Mouse (Mus musculus): ENCODE data around the gene Ssbp4. TPM values are rescaled to one million over a fixed set of nuclear protein-coding genes. Genes with fewer than 3 reads are reported as not detected.
A peak's percentile ranks its signal among the peaks of the same experiment; 100 is the strongest.

Gene Ssbp4
- total RNA-seq, 2 experiments from 2014 or later: 13.0 to 30.6 TPM

DNA sequence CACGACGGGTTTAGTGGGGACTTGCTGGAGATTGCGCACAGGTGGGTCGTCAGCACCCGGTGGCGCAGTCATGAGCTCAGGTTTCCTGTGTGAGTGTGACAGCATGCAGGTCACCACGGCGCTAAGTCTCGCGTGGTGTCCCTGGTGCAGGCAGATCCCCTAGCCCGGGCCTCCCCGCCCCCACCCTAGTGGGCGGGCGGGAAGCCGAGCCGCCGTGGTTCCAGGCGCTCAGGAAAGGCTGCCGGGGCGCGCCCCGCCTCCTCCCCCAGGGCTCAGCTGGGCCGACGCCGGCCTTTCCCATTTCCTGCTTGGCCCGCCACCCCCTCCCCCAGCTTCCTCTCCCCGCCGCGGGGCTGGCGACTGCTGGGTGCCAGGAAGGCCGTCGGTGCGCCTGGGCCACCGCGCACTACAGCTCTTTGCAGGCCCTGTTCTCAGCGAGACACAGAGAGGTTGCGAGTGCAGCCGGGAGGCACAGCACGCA lies 736 bp upstream of the Ssbp4 start:
- no peak for ATAC-seq (replicated peaks; ENCODE audit: low FRiP score, poor library complexity, severe bottlenecking)

DNA sequence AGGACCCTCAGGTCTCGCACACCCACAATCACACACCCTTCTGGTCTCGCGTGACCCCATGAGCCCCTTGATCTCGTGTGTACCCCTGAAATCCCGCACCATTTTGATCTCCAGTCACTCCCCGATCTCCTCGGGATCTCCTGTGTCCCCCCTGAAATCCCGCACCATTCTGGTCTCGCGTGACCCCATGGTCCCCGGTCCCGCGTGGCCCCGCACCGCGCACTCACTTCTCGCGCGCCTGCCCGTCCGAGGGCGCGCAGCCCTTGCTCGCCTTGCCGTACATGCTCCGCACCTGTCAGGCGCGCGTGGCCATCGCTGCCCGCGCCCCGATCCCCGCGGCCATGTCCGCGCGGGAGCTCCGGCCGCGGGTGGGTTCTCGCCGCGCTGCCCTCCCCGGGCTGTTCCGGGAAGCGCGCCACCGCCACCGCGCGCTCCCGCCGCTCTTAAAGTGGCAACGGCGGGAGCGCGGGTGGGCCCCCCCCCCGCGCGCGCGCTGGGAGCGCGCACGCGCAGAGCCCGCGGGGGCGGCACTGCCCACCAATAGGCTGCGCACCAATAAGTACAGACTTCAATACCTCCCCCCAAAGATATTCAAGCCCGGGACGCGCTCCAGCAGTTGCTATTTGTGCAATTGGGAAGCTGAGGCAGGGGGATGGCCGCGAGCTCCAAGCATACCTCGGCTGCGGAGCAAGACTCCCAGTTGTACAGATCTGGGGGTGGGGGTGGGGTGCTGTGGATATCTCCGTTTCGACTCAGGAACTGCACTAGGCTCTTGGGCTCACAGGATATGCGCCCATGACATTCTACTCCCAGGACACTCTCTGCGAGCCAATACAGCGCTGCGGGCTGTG lies 549 bp downstream of the Ssbp4 start:
- ATAC-seq (replicated peaks; ENCODE audit: low FRiP score, poor library complexity, severe bottlenecking): no peak

DNA sequence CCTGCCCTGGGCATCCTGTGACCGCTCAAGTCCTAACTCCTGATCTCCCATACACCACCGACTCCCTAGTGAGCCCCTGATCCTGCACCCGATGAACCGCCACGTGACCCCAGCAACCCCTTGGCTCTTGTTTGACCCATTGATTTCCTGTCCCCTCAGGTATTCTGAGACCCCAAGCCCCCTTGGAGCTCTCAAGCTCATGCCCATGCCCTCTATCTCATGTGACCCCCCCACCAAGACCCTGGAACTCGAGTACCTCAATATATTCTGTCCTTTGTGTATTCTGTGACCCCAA lies 1.1 kb downstream of the Ssbp4 start:
- ATAC-seq (replicated peaks; ENCODE audit: low FRiP score, poor library complexity, severe bottlenecking): no peak

GRCm38 (mm10) chr8:70606780-70607602 lies 1.7 kb downstream of the Ssbp4 start:
- no peak for ATAC-seq (replicated peaks; ENCODE audit: low FRiP score, poor library complexity, severe bottlenecking)

- ATAC-seq (replicated peaks; ENCODE audit: low FRiP score, poor library complexity, severe bottlenecking): no peak
Measured at GRCm38 (mm10) chr8:70605871-70606779, 2.5 kb downstream of the Ssbp4 start.

DNA sequence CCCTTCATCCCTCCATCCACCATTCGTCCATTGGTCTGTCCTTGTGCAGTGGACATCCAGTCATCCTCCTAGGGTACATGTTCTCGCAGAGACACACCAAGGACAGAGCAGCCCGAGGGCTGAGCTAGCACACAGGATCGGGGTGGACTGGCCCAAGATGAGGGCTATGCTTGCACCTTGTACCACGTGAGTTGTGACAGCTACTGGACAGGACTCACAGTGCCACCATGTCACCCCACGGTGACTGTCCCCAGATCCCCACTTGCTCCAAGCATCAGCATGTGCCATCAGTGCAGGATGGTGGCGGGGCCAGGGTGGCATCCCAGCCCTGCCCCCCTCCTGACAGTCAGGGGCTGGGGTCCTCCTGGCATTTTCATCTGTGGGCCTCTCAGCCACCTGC lies 4.1 kb downstream of the Ssbp4 start:
- ATAC-seq (replicated peaks; ENCODE audit: low FRiP score, poor library complexity, severe bottlenecking): no peak

DNA sequence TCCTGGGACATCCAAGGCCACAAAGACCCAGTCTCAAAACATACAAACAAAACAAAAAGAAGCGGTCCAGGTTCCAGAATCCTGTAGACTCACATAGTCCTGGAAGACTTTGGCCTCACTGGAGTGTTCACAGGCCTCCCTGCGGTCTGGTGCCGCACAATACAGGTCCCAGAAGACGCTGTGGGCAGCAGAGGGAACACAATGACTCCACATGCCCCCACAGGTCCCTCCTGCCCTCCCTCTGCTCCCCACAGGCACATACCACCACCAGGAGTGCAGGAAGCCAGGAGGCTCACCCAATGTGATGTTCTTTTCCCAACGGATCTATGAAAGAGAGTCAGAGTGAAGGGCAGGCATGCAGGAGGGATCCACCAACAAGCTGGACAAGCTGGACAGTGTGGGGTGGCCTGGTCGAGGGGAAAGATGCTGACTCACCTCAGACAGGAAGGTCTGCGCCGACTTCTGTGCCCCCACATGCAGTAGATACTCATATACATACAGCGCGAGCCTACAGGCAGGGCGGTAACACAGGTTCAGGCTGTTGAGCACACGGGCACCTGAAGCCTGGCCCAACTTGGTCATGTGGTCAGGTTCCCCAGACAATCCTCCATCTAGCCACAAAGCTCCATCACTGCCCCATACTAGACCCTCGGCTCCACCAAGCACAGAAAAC lies 6.4 kb downstream of the Ssbp4 start:
- no peak for ATAC-seq (replicated peaks; ENCODE audit: low FRiP score, poor library complexity, severe bottlenecking)

GRCm38 (mm10) chr8:70601271-70601649 lies 7.4 kb downstream of the Ssbp4 start:
- peak; percentile 73 for ATAC-seq (replicated peaks; ENCODE audit: low FRiP score, poor library complexity, severe bottlenecking)

DNA sequence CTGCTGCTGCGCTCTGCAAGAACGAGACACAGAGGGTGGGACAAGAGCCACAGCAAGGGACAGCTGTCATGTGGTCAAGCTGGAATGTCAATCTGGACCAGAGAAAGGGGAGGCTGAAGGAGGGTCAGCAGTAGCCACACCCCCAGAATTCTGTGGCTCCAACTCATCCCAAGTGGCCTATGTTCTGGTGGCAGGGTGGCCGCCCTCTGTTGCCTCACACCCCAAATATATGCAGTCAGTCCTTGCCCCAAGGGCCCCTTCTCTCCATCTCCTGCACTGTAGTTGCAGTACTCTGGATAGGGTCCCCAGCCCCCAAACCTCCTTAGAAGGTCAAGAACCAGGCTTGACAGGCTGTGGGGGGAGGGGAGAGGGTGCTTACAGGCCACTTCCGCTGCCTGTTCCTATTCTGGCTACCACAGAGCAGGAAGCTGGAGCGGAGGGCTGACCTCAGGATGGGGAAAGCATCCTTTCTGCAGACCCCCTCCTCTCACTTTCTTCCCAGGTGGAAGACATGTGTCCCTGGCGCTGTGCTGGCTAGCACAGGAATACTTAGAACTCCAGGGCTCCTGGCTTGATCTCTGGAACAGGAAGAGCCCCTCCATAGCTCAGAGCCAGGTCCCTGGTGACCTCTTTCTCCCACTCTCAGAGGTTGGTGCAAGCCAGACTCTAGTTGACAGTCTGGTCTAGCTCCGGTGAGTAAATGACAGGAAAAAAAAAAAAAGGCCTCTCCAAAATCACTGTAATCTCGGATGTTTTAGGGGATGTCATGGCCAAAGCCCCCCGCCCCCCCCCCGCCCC lies 8.0 kb downstream of the Ssbp4 start:
- no peak for ATAC-seq (replicated peaks; ENCODE audit: low FRiP score, poor library complexity, severe bottlenecking)

GRCm38 (mm10) chr8:70599507-70600290 lies 9.0 kb downstream of the Ssbp4 start:
- no peak for ATAC-seq (replicated peaks; ENCODE audit: low FRiP score, poor library complexity, severe bottlenecking)

DNA sequence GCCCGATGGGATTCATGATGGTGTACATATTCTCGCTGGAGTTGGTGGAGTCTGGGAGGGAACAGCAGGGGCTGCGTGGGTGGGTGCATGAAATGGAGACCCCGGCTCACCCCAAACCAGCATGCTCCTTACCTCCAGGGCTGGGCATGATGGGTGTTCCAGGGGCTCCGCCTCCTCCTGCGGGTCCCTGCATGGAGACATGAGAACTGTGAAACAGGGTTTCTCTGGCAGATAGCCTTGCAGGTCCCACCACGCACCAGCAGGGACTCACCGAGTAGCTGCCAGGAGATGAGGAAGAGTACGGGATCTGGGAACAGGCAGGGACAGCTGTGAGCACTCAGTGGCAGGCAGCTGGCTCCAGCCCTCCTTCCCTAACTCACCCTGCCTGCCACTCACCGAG lies 9.9 kb downstream of the Ssbp4 start:
- ATAC-seq (replicated peaks; ENCODE audit: low FRiP score, poor library complexity, severe bottlenecking): no peak

DNA sequence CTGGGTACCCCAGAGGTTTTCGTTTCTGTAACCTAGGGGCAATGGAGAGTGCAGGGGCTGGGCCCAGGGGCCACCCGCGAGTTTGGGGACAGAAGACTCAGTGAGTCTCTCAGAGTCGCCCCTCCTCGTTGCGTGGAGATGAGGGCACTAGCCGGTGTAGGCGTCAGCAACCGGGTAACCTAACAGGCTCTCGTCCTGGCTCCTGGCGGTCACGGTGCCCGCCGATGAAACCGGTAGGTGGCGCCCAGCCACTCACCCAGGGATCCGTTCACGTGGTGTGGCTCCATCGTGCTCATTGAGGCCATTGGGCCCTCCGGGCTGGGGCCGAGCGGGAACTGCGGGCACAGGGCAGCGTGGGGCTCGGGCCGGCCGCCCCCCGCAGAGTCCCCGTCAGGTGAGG lies 10.4 kb downstream of the Ssbp4 start:
- no peak for ATAC-seq (replicated peaks; ENCODE audit: low FRiP score, poor library complexity, severe bottlenecking)

GRCm38 (mm10) chr8:70597417-70598272 lies 11.0 kb downstream of the Ssbp4 start:
- no peak for ATAC-seq (replicated peaks; ENCODE audit: low FRiP score, poor library complexity, severe bottlenecking)

- no peak for ATAC-seq (replicated peaks; ENCODE audit: low FRiP score, poor library complexity, severe bottlenecking)
Measured at GRCm38 (mm10) chr8:70596775-70597416, 11.8 kb downstream of the Ssbp4 start.

- ATAC-seq (replicated peaks; ENCODE audit: low FRiP score, poor library complexity, severe bottlenecking): no peak
Measured at GRCm38 (mm10) chr8:70596216-70596615, 12.5 kb downstream of the Ssbp4 start.

DNA sequence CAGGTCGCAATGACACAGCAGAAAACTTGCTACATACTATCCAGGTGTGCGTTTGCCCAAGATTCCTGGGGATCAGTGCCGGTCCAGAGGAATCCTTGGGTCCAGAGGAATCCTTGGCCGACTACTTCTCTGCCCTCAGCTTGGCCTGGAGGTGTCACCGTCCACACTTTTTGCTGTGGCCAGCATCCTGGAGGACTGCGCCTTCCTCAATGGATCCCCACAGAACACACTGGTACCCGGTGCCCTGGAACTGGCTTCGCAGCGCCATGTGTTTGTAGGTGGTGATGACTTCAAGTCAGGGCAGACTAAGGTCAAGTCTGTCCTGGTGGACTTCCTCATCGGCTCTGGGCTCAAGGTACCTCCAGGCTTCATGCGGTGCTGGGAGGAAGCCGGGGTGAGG lies 12.9 kb downstream of the Ssbp4 start:
- ATAC-seq (replicated peaks; ENCODE audit: low FRiP score, poor library complexity, severe bottlenecking): no peak
